Mouse (Mus musculus): ENCODE results near the gene Casp4.

The Casp4 gene

DNA sequence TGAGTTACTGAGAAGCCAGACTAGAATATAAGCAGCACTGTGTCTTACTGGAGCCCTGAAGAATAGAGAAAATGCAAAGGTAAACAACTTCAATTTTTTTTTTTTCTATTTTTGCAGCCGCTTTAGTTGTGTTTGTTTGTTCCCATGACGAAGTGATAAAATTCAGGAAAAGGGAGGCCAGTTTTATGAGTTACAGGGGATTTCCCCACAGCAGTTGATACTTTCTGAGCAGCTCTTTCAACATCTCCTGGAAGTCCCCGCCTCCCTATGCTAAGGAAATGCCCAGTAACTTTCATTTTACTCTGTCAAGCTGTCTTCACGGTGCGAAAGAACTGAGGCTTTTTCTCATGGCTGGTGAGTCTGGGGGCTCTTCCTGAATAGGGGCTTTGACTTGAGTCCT is at the start of gene Casp4:
Gene Casp4 (plus strand): TSS at position 268 of the 400 bp plus-strand sequence.
- in situ Hi-C loops (cut with MboI; ENCODE audit: low pct_unique_long_range_greater_than_20kb in 1 of 2, low sequenced_read_pairs in 2 of 2, unreplicated experiment in 1 of 2) = no loop called here

DNA sequence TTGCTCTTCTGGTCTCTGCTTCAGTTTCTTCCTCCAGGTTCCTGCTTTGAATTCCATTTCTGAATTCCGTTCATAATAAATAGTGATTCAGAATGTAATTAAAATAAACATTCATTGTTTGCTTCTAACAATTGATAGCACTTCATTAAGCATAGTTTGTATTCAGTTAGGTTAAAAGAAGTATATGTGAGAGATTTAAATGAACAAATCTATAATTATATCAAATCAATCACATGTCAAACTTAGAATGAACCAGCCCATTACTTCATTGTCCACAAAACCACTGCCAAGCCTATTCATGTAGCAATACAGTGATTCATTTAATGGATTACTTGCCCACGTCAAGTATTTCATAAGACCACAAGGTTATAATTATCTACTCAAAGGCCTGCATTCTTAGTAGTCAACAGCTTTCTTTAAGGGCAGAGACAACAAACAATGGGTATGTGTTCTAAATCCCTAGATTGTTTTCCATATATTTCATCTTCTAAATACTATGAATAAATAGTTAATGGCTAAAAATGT is 44.6 kb upstream of the Casp4 start:
- in situ Hi-C loops (cut with MboI; ENCODE audit: low pct_unique_long_range_greater_than_20kb in 1 of 2, low sequenced_read_pairs in 2 of 2, unreplicated experiment in 1 of 2) = no loop called here

DNA sequence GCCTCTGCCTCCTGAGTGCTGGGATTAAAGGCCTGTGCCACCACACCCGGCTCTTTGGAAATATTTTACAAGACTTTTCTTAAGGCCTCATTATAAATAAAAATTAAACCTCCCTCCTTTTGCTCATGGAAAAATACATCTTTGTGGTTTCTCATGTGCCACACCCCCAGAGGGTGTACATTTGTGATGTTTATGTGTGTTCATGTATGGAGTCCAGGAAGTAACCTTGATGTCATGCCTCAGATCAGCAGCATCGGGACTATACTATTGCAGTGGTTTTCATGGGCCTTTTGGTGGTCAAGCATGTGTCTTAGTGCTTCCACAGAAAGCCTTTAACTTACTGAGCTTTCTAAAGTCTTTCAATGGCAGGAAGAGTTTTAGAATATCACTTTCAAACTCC is 38.4 kb upstream of the Casp4 start:
- in situ Hi-C loops (cut with MboI; ENCODE audit: low pct_unique_long_range_greater_than_20kb in 1 of 2, low sequenced_read_pairs in 2 of 2, unreplicated experiment in 1 of 2) = no loop called here

DNA sequence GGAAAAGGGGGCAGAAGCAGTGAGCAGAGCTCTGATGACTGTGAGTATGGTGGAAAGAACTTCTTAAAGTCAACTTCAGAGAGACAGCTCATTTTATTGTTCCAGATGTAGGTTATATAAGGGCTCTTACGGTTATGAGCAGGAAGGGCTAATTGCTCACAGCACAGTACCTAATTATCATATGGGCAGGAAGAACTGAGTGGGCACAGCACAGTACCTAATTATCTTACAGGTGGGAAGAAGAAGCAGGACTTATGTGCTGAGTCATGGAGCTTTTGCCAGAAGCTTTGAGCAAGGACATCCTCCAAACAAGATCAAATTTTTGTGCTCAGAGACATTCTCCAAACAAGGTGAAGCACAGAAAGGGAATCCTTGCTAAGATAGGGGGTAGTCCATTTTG is 37.7 kb upstream of the Casp4 start:
- in situ Hi-C loops (cut with MboI; ENCODE audit: low pct_unique_long_range_greater_than_20kb in 1 of 2, low sequenced_read_pairs in 2 of 2, unreplicated experiment in 1 of 2) = no loop called here

DNA sequence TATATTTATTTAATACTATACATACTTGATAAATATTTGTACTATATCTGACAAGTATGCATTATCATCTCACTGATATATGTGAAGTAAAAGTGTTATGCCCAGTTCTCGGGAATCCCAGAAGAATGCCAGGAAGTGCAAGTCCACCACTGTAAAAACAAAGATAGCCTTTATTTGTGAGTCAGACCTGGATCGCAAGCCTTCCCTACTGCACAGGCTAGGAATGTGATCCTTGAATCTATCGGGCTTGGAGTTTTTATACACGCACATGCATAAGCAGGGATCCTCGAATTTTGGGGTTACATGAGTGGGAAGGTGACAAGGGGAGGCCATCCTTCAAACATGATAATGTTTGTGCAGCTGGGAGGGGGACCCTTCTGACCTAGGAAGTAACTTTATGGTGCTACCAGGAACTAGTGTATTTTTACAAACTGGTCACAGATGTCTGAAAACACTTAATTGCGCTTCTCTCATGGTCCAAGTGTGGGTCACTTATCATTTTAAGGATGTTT is 37.2 kb upstream of the Casp4 start:
- in situ Hi-C loops (cut with MboI; ENCODE audit: low pct_unique_long_range_greater_than_20kb in 1 of 2, low sequenced_read_pairs in 2 of 2, unreplicated experiment in 1 of 2) = no loop called here

DNA sequence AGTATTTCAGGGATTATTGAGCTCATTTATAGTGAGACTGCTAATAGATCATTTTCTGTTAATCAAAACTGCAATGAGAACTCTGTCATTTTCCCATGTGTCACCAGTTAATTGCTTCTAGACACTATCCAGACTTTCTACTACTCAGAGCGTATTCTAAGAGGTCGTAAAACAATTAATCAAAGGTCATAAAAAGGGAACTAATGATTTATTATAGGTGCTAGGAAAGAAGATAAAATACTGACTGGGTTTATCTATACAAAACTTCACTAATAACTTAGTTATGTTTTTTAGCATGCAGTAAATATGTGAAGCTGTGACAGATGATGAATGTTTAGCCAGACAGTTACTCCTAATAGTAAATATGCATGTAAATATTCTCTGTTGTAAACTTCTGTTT is 22.6 kb upstream of the Casp4 start:
- in situ Hi-C loops (cut with MboI; ENCODE audit: low pct_unique_long_range_greater_than_20kb in 1 of 2, low sequenced_read_pairs in 2 of 2, unreplicated experiment in 1 of 2) = no loop called here

DNA sequence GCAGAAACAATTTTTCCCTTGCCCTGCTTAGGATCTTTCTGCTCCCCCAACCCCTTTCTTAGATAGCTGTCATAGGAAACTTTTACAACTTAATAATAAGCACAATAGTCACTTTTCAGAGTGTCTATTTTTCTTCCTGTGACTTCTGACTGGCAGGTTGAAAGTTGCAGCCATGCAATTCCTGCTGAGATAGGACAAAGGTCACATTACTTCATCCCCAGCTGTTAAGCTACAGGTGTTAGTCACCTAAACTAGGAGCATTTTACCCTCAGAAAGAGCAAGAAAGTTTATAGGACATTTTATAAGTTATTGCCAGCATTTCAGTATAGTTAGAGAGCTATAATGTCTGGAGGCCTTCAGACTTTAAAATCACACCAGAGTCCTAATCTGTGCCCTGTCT is 22.0 kb upstream of the Casp4 start:
- in situ Hi-C loops (cut with MboI; ENCODE audit: low pct_unique_long_range_greater_than_20kb in 1 of 2, low sequenced_read_pairs in 2 of 2, unreplicated experiment in 1 of 2) = no loop called here

DNA sequence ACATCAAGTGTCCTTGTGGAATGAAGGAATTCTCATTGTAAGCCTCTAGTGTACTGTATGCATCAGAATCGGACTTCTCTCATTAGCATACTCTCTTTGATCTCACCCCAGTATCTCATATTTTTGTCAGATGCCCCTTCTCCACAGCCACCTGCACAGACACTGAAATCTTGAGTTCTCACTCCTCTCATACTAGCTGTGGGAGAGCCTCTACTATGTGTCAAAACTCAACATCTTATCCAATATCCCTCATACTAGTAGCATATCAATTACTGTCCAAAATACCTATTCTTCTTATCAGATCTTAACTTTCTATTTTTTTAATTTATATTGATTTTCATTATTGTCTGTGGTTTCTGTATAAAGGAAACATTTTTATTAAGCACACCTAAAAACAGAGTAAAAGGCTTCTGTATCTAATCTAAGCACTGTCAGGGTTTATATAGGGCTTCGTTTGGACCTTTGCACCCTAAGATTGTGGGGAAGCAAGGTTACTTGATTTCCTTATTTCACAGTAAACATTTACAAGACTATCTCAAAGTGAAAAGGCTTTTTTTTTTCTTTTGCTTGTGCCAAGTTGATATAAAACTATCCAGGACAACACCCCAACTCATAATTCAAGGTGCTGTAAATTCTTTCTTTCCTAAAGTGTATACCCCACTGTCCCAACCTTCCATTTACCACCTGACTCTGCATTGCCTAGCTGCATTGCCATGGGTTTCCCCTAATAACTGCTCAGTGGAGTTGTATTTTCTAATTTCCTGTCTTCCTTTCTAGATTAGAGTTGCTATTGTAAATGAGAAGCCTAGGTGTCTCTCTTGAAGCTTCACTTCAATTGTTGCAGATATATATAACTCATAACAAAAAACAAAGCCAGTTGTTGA is 12.0 kb upstream of the Casp4 start:
- in situ Hi-C loops (cut with MboI; ENCODE audit: low pct_unique_long_range_greater_than_20kb in 1 of 2, low sequenced_read_pairs in 2 of 2, unreplicated experiment in 1 of 2) = no loop called here

DNA sequence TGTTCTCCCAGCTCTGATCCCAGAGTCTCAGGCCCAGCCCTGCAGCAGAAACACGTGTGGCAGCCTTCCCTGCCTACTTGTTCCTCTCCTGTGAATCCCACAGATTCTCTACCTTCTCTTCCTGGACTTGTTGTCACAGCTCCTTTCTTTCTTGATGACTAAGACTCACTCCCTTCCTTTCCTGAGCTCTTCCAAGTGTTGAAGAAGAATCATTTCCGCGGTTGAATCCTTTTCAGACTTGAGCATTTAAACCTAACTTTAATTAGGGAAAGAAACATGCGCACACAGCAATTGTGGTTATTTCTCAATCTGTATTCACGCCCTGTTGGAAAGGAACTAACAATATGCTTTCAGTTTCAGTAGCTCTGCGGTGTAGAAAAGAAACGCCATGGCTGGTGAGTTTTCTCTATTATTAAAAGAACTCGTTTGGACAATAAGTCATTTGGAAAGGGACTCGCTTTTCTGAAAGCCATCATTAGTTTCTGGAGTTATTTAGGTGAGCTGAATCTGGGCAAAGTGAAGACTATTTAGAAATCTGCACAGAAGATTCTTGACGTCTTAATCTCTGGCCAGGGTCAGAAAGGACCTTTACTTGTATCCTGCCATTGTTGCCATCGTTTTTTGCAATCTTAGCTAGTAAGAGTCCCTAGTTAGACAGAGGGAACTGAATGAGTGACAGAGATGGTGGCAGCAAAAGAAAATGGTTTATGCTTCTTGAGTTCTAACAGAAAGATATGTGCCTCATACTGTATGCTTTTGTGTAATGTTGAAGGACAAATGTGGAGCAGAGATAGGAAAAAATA is 10.1 kb upstream of the Casp4 start, which contains the start of gene Casp1:
Gene Casp1 (plus strand): TSS at position 189 of the 803 bp plus-strand sequence.
- in situ Hi-C loops (cut with MboI; ENCODE audit: low pct_unique_long_range_greater_than_20kb in 1 of 2, low sequenced_read_pairs in 2 of 2, unreplicated experiment in 1 of 2) = no loop called here

DNA sequence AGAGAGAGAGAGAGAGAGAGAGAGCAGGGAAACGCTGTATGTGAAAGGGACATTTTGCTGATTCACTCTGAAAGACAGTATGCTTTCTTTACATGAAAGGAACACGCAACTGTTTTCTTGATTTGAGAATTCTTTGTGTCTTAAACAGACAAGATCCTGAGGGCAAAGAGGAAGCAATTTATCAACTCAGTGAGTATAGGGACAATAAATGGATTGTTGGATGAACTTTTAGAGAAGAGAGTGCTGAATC is 9.6 kb upstream of the Casp4 start:
- in situ Hi-C loops (cut with MboI; ENCODE audit: low pct_unique_long_range_greater_than_20kb in 1 of 2, low sequenced_read_pairs in 2 of 2, unreplicated experiment in 1 of 2) = no loop called here

DNA sequence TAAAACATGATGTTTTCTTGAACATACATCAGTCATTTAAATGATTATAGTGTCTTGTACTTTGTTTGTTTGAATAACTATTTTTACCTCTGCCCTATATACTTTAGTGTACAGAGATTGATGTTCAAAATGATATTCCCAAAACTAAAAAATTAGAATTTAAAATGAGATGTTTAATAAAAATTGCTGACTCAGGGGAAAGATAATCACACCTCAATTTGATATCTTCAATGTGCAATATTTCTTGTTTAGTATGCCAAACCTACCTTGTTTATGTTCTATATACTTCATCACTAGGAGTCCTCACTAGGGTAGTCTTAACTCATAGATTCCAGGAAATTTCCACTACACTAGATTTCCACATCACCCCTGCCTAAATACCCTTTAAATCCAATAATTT is 1.5 kb downstream of the Casp4 start:
- in situ Hi-C loops (cut with MboI; ENCODE audit: low pct_unique_long_range_greater_than_20kb in 1 of 2, low sequenced_read_pairs in 2 of 2, unreplicated experiment in 1 of 2) = no loop called here

DNA sequence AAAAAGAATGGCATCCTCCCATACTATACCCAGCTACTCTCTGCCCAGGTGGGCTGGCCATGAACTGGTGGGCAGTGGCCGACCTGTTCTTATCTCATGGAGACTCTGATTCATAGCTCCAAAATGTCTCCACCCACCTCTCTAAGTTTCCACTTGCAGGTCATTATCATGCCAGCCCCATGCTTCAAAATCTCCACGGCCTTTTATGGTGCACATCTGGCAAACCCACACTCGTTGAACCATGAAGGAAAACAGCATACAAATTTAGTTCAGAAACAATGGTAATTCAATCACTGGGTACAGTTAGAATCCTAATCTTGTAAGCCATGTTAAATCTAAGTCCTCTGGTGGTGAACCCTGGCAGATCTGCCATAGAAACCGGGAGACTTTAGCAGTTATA is 2.8 kb downstream of the Casp4 start:
- in situ Hi-C loops (cut with MboI; ENCODE audit: low pct_unique_long_range_greater_than_20kb in 1 of 2, low sequenced_read_pairs in 2 of 2, unreplicated experiment in 1 of 2) = no loop called here

DNA sequence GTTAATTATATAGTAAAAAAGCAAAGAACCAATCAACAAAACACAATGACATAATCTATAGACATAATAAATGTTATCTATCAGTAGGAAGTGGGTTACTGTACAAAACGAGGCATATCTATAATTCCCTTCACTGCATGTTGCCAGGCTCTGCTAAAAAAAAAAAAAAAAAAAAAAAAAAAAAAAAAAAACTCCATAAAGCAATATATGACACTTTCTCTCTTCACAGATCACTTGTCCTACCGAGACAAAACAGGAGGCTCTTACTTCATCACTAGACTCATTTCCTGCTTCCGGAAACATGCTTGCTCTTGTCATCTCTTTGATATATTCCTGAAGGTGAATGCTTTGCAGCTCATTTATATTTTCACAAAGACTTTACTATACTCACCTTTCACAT is 19.6 kb downstream of the Casp4 start:
- in situ Hi-C loops (cut with MboI; ENCODE audit: low pct_unique_long_range_greater_than_20kb in 1 of 2, low sequenced_read_pairs in 2 of 2, unreplicated experiment in 1 of 2) = no loop called here

DNA sequence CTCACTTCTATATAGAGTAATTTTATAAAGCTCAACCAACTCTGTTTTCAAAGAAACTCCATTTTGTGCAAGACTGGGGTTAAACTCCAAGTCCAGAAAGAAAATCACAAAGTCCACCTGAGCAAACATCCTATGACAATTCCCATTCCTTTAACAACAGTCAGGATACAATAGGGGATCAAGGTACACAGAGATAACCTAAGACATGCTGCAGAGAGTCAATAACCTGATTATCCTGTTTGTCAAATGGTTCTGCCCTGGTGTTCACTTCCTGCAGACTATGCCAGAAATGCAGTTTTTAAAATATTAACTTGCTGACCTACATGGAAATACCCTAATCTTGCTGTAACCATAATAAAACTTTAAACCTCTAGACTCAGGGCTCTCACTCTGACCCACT is 23.8 kb downstream of the Casp4 start:
- in situ Hi-C loops (cut with MboI; ENCODE audit: low pct_unique_long_range_greater_than_20kb in 1 of 2, low sequenced_read_pairs in 2 of 2, unreplicated experiment in 1 of 2) = no loop called here

DNA sequence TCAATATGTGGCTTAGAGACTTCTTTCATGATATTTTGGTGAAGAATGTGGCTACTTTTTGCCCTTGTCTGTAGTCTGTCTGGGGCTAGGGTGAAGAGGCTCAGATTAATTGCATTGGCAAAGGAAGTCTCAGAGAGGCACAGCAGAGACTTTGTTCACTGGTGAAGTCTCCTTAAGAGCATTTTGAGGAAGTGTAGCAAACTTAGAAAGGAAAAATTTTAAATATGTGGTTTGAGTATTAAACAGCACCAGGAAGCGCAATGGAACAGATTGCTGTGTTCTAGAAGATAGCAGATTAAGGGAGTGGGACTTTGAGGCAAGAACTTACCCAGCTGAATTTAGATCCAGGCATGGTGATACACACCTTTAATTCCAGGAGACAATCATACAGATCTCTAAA is 24.8 kb downstream of the Casp4 start:
- in situ Hi-C loops (cut with MboI; ENCODE audit: low pct_unique_long_range_greater_than_20kb in 1 of 2, low sequenced_read_pairs in 2 of 2, unreplicated experiment in 1 of 2) = no loop called here

DNA sequence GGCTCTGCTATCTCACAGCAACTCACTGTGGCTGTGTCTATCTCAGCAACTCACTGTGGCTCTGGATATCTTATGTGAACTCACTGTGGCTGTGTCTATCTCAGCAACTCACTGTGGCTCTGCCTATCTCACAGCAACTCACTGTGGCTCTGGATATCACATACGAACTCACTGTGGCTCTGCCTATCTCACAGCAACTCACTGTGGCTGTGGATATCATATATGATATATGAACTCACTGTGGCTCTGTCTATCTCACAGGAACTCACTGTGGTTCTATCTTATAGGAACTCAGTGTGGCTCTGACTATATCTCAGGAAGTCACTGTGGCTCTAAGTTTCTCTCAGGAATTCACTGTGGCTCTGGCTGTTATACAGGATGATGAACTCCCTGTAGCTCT is 34.5 kb downstream of the Casp4 start:
- in situ Hi-C loops (cut with MboI; ENCODE audit: low pct_unique_long_range_greater_than_20kb in 1 of 2, low sequenced_read_pairs in 2 of 2, unreplicated experiment in 1 of 2) = no loop called here

DNA sequence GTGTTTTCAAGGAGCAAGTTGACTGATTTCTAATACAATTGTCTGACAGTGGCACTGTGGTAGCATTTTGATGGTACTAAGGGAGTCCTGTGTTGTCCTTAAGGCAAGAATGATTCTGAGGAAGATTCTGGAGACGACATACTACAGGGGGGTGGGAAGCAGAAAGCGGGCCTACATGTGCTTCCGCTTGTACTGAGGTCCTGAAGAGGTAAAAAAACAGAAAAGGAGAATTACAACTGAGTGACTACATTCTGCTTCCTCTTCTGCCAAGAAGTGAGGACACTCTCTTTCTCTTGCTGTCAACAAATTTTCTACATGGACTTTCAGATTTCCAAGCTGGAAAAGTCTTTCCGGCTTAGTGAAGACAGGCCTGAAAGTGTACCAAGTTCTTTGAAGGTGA is 35.5 kb downstream of the Casp4 start:
- in situ Hi-C loops (cut with MboI; ENCODE audit: low pct_unique_long_range_greater_than_20kb in 1 of 2, low sequenced_read_pairs in 2 of 2, unreplicated experiment in 1 of 2) = no loop called here

DNA sequence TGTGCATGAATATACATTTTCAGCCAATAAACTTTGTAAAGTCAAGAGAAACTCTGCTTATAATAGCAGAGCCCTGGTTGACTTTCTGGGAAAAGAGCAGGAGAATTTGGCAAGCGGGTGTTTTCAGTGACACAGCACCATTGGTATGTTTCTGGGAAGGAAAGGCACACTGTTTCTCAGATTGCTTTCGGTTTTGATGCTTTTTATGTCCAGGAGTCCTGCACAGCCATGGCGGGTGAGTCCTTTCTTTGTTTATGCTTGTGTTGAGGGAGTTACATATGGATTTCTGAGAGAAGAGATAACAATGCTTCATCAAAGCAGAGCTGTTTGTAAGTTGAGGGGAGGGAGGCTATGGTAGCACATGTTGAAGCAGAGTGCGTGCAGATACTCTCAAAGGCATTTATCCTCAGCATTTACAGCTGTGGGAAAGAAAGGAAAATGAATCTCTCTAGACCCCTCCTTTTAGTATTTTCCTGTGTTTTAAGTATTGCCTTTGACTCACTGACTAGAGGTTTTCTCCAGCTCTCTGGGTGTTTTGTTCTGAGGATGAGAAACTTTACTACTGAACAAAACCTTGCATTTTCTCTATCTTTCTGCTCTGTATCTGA is 36.8 kb downstream of the Casp4 start, which contains the start of gene Casp12:
Gene Casp12 (plus strand): TSS at position 140 of the 608 bp plus-strand sequence.
- in situ Hi-C loops (cut with MboI; ENCODE audit: low pct_unique_long_range_greater_than_20kb in 1 of 2, low sequenced_read_pairs in 2 of 2, unreplicated experiment in 1 of 2) = no loop called here

DNA sequence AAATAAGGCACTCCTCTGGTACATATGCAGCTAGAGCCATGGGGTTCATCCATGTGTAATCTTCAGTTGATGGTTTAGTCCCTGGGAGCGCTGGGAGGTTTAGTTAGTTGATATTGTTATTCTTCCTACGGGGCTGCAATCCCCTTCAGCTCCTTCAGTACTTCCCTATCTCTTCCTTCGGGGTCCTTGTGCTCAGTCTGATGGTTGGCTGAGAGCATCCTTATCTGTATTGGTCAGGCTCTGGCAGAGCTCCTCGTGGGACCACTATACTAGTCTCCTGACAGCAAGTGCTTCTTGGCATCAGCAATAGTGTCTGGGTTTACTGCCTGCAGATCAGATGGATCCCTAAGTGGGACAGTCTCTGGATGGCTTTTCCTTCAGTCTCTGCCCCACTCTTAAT is 38.8 kb downstream of the Casp4 start:
- in situ Hi-C loops (cut with MboI; ENCODE audit: low pct_unique_long_range_greater_than_20kb in 1 of 2, low sequenced_read_pairs in 2 of 2, unreplicated experiment in 1 of 2) = no loop called here
